Mouse (Mus musculus): ENCODE data around the gene Speg.
A peak's percentile ranks its signal among the peaks of the same experiment; 100 is the strongest.

The Speg gene

DNA sequence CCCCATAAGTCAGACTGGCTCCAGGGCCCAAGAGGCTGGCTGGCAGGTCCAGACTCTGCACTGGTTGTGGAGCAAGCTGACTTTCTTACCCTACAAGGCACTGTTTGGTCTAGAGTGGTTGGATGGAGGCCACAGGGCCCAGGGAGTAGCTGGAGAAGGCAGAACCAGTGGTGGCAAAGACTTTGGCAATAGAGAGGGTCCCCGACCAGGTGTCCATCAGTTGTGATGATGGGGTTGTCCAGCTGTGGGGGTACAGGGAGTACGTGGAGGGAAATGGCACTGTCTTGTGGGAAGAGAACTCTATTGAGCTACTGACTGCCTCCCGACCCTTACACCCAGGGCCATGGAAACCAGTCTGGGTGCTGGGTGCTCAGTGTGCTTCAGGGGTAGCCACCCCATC, 18.7 kb downstream of the Speg start:
- DNase-seq (ENCODE audit: low read depth): no peak

DNA sequence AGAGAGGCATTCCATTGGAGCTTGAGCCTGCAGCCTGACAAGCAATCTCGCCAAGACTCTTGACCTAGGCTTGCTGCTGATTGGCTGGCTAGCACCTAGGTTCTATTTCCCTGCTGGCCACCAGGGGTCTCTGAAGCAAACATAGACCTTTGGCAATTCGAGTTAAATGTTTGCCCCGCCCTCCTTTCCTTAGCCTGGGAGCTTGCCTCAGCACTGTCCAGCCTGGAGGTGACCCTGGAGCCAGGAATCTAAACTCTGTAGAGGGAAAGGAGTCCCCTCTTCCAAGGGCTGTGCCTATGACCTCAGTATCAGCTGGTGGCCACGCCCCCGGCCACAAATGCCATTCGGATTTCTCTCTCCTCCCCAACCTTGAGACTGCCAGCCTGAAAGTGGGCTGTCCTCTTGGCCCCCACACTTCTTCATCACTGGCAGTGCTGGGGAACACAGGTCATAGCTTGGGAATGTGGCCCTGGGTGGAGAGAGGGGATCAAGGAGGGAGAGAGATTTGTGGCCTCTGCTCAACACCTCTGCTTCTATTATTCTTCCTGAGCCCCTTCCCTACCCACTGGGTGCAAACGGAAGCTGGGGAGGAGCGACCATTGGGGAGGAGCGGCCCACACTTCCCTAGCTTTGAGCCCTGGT, 23.8 kb downstream of the Speg start:
- peak; percentile 77 for DNase-seq (ENCODE audit: low read depth)

DNA sequence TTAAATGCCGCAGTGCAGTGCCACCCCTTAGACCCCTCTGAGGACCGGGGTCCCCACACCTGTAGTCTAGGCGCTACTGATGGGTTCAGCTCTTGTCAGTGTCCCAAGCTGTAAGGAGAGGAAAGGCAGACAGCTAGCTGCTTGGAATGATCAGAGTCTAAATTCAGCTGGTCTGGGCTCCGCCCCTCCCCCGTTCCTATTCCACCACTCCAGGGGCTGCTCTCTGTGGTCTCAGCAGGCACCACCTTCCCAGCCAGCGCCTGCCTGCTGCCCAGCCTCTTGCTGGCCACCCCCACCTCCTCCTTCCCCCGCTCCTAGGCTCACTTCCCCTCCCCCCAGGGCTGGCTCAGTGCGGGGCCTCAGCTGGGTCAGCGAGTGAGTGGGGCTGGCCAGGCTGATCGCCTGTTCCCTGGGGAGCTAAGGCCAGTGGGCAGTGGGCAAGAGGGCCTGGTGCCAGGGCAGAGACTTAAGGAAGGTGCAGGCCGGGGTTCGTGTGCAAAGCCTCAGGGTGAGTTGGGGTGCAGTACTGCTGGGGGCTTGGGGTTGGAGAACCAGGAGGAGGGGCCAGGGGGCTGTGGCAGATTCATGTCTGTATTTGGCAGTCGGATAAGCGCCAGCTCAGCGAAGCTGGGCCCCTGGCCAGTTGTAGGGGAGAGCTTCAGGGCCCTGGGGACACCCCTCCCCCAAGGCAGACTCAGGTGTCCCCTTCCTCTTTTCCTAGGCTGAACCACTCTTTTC, 24.8 kb downstream of the Speg start:
- DNase-seq (ENCODE audit: low read depth): no peak

DNA sequence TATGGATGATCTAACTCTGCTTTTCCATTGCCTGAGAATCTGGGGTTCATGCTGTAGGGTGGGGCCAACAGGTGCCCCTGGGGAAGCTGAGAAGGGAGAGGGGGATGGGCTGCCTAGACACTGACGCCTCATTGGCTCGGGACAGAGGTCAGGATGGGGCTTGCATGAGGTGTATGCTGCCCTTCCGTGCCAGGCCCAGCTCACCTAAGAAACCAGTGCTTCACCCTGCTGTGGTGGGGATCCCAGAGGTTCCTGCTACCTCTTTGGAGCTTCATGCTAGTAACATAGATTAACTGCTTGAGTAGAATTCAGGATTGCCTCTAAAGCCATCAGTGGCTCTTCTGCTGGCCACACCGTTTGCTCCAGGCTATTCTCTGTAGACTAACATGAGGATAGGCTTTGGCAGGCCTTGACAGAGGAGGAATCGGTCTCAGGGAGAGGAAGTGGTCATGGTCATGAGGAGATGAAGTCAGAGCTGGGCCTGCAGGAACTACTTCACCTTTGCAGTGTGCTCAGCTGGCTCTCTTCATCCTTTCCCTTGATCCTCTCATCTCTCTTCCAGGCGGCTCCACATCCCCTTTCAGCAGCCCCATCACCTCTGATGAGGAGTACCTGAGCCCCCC, 25.5 kb downstream of the Speg start:
- DNase-seq (ENCODE audit: low read depth): peak; percentile 20

DNA sequence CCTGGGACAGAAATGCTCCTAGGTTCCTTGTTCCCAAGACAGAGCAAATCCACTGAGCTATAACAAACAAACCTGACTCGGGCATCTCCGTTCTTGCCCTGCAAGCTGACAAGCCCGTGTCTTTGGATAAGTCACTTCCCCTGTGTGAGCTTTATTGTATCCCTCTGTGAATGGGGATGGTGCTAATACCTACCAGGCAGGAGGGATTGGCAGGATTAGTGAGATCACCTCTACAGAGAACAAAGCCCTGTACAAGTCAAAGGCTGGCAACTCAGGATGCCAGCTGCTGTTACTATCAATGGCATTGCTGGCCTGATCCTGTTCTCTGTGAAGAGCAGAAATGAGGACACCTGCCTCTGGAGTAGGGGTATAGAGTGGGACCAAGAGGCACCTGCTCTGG, 30.4 kb downstream of the Speg start:
- DNase-seq (ENCODE audit: low read depth): no peak

DNA sequence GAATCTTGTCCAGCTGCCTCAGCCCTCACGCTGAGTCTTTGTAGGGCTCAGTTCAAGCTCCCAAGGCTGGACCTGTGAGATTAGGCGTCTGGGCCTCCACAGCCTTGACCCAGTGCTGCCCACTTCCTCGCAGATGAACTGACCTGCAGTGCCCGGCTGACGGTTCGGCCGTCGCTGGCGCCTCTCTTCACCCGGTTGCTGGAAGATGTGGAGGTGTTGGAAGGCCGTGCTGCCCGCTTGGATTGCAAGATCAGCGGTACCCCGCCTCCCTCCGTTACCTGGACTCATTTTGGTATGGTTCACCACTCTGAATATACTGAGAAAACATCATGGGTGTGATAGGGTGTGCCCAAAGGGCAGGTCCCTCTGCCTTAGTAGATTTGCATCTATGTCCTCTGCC, 31.1 kb downstream of the Speg start:
- DNase-seq (ENCODE audit: low read depth): no peak

DNA sequence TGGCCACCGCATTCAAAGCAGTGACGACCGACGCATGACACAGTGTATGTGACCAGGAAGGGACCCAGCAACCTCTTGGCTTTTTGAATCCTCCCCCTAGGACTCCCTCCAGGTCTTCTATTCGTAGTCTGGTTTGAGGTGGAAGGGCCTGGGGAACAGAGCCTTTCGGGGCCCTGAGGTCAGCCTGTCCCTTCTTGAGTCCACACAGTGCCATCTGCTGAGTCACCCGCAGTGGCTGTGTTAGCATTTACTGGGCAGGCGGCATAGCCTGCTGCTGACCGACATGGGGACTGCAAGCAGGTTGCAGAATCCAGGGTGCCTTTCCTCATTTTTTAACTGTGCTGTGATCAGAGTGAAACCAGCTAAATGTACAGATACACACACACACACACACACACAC, 32.0 kb downstream of the Speg start:
- no peak for DNase-seq (ENCODE audit: low read depth)

DNA sequence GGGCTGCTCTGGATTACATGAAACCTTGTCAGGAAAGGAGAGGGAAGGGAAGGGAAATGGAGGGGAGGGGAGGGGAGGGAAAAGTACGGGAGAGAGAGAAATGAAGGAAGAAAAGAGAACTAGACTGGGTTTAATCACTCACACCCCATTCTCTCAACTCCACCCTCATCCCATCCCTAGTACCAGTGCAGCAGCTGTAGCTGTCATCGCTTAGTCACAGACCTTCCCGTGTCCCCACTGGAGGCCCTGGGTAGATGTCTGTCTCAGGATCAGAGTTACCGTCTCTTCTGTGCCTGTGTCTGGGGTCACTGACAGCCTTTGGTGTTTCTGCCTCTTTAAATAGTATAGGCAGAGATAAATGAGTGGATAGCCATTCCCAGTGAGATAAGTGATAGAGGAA, 33.1 kb downstream of the Speg start:
- DNase-seq (ENCODE audit: low read depth): no peak

DNA sequence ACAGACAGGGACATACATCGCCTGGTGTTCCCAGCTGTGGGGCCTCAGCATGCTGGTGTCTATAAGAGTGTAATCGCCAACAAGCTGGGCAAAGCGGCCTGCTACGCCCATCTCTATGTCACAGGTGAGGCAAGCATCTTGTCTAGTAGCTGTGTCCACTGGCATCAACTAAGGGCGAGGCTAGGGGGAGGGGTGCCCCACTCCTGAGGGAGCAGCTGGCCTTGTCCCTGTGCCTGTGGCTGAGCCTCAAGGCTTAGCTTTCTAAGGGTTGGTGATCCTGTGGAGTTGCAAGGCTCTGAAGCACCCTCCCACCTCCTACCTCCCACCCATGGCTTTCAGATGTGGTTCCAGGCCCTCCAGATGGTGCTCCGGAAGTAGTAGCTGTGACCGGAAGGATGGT, 34.9 kb downstream of the Speg start:
- DNase-seq (ENCODE audit: low read depth): no peak

DNA sequence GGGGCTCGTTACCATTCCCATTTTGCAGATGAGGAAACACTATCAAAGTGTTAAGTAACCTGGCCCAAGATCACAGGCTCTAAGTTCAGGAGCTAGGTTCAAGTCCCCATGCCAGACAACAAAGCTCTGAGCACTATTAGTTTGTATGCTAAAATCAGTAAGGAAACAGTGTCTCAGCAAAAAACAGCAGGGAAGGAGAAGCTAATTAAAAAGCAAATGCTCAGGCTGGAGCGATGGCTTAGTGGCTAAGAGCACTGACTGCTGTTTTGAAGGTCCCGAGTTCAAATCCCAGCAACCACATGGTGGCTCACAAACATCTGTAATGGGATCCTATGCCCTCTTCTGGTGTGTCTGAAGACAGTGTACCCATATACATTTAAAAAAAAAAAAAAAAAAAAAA, 37.1 kb downstream of the Speg start:
- DNase-seq (ENCODE audit: low read depth): no peak

DNA sequence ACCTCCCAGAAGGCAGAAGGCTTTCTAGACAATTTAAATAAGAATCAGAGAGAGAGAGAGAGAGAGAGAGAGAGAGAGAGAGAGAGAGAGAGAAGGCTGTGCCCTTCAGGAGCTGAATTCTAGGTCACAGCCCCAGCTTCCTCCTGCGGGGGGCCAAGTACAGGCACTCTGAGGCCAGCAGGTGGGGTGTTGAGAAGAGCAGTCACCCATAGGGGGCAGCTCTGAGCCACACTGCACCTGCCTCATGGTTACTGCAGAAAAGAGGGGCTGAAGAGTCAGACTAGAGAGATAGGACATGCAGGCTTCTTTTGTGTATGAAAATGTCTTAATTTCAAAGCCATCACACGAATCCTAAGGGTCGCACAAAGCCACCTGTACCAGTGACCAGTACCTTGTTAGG, 38.7 kb downstream of the Speg start:
- DNase-seq (ENCODE audit: low read depth): peak; percentile 35

DNA sequence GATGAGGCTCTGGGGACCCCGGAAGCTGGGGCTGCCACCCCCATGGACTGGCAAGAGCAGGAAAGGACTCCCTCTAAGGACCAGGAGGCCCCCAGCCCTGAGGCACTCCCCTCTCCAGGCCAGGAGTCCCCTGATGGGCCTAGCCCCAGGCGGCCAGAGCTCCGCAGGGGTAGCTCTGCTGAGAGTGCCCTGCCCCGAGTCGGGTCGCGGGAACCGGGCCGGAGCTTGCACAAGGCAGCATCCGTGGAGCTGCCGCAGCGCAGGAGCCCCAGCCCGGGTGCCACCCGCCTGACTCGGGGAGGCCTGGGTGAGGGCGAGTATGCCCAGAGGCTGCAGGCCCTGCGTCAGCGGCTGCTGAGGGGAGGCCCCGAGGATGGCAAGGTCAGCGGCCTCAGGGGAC, 46.7 kb downstream of the Speg start:
- DNase-seq (ENCODE audit: low read depth): no peak

DNA sequence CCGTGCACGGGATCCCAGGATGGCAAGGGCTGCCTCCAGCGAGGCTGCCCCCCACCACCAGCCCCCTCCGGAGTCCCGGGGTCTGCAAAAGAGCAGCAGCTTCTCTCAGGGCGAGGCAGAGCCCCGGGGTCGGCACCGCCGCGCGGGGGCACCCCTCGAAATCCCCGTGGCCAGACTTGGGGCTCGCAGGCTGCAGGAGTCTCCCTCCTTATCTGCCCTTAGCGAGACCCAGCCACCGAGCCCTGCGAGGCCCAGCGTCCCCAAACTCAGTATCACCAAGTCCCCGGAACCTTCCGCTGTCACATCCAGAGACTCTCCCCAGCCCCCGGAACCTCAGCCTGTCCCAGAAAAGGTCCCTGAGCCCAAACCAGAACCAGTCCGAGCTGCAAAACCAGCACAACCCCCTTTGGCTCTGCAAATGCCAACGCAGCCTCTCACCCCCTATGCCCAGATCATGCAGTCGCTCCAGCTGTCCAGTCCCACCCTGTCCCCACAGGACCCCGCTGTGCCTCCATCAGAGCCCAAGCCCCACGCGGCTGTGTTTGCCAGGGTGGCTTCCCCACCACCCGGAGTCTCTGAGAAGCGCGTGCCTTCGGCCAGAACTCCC, 47.2 kb downstream of the Speg start:
- no peak for DNase-seq (ENCODE audit: low read depth)

DNA sequence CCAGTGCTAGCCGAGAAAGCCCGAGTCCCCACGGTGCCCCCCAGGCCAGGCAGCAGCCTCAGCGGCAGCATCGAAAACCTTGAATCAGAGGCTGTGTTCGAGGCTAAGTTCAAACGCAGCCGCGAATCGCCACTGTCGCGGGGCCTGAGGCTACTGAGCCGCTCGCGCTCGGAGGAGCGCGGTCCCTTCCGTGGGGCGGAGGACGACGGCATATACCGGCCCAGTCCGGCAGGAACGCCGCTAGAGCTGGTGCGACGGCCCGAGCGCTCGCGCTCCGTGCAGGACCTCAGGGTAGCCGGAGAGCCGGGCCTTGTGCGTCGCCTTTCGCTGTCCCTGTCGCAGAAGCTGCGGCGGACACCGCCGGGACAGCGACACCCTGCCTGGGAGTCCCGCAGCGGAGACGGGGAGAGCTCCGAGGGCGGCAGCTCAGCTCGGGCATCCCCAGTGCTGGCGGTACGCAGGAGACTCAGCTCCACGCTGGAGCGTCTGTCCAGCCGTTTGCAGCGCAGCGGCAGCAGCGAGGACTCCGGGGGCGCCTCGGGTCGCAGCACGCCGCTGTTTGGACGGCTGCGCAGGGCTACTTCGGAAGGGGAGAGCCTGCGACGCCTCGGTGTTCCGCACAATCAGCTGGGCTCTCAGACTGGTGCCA, 47.9 kb downstream of the Speg start:
- DNase-seq (ENCODE audit: low read depth): no peak

DNA sequence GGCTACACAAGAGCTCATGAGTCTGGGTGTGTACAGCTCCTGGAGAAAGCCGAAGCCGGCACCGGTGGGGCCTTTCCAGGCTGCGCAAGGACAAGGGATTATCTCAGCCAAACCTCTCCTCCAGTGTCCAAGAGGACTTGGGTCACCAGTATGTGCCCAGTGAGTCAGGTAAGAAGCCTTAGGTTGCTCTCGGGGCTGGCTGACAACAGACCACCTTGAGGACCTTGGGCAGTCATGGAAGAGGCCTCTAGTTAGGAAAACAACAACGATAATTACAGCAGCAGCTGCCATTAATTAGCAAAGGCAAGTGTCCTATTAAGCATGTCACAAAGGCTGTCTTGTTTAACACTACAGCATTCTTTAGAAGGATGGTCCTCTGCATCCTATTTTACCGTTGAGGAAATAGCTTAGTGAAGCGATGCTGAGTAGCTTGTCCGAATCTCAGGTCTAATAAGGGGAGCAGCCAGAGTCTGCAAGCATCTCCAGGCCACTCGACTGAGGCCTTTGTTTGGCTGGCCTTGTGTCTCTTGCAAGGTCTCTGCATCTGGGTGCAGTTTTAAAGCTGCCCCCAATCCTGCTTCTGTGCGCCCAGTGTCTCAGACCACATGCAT, 48.8 kb downstream of the Speg start:
- DNase-seq (ENCODE audit: low read depth): no peak

DNA sequence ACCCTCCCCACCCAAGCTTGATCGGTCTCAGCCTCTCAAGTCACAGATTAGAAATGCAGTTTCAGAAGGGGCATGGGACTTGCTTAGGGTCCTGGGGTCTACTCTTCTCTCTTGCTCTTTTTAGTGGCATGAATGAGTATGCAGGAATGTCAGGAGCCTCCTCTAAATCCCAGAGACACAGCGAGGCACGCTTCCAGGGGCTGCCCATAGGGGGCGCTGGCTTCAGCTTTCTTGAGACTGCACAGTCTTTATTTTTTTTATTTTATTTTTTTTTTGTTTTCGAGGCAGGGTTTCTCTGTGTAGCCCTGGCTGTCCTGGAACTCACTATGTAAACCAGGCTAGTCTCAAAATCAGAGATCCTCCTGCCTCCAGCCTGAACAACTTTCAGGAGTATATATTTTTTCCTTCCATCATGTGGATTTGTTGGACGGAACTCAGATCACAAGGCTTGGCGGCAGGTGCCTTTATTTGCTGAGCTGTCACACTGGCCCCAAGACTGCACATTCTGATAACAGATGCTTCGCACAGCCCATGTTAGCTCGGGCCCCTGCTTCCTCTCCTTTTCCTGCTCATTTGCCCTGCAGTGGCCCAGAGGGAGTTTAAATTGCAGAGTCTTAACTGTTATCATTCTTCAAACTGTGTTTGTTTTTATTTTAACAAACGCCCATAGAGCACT, 50.8 kb downstream of the Speg start:
- DNase-seq (ENCODE audit: low read depth): peak; percentile 26

DNA sequence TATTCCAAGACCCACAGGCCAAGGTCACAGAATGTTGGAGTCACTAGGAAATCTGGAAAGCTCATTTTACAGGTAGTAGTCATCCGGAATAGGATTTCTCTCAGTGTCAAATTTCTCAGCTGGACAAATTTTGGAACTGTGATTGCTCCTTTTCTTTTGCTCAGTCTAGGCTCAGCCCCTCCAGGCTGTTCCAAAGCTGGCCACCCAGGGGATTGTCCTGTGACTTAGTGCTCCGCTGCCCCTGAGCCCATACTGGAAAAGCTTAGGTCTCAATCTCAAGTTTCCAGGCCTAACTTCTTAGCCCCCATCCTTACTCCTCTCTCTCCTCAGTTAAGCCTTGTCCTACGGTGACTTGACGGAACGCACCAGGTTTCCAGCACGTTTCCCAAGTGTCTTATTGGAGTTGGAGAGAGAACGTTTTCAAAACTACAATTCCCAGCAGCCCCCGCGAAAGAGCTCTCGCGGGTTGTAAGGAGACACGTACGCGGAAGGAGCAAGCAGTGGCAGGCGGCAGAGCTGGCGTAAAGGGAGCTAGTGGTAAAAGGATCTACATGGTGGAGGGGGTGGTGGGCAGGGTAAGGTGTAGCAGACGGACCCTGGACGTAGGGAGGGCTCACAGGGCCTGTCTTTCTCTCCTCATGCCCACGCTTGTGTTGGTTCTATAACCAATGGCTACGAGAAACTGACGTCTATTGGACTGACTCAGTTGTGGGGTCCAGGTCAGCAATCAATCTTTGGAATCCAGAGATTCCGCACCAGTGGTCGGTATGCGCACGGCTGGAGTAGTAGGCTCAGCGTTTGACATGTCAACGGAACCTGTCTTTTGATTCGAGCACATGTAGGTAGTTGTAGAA, 60.6 kb downstream of the Speg start, which contains the start of gene Gmppa:
Gene Gmppa (plus strand): TSS at position 456 of the 854 bp plus-strand sequence.
- peak; percentile 89 for DNase-seq (ENCODE audit: low read depth)

DNA sequence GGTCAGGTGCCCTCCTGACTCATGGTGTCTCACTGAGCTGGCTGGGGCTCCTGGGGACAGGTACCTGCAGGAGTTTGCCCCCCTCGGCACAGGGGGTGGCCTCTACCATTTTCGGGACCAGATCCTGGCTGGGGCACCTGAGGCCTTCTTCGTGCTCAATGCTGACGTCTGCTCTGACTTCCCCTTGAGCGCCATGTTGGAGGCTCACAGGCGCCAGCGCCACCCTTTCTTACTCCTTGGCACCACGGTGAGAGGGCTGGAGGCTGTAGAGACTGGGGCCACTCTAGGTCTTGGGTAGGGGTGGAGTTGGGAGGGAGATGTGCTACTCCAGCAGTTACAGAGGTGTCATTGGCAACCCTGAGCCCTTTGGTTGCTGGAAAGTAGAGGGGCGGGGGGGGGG, 63.7 kb downstream of the Speg start:
- DNase-seq (ENCODE audit: low read depth): no peak

DNA sequence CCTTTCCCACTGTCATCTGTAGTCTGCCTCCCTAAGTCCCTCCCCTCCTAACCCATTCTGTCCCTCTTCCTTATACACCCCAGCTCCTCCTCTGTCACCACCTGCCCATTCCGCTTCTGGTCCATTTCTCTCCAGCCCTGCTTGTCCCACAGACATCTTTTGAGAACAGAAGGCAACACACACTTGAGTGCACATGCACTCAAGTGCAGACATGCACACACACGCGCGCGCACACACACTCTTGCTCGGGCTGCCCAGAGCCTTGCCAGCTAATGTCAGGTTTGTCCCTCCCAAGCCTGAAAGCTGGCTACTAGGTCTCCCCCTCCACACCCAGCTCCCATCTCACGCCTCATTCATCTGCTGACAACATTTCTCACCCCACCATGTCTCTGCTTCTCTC, 65.6 kb downstream of the Speg start:
- no peak for DNase-seq (ENCODE audit: low read depth)

DNA sequence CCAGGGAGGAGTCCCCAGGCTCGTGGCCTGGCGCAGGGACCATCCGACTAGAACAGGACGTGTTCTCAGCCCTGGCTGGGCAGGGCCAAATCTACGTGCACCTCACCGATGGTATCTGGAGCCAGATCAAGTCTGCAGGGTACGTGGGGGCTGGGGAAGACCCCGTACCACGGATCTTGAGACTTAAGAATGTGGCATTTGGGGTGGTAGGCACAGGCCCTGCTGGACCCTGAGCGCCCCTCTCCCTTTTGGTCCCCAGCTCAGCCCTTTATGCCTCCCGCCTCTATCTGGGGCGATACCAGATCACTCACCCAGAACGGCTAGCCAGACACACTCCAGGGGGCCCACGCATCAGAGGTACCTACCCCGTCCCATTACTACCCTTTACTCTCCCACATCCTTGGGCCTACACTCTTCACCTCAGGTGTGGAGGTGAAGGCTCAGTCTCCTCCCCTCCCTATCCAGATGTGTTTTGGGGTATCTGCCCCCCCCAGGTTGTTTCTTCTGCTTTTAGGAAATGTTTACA, 66.4 kb downstream of the Speg start:
- DNase-seq (ENCODE audit: low read depth): no peak
